Mouse (Mus musculus) testis, adult 2 months (tissue): ENCODE measurements around the gene Aacs. TPM values are rescaled to one million over a fixed set of nuclear protein-coding genes. Genes with fewer than 3 reads are reported as not detected.

Experiments used
- H3K27ac ChIP-seq: fragments of 200-500 bp; 2 replicates; pipeline ENCODE4 v1.5.1; 2012; ENCODE audit warnings: low read depth, low read length; ENCODE audit not compliant: control insufficient read depth, insufficient read depth
- H3K27me3 ChIP-seq: fragments of 200-500 bp; 2 replicates; pipeline ENCODE4 v1.6.1; 2012; ENCODE audit warnings: mild to moderate bottlenecking, low read length, moderate library complexity; ENCODE audit not compliant: control insufficient read depth, insufficient read depth
- H3K36me3 ChIP-seq: fragments of 200-500 bp; 2 replicates; pipeline ENCODE4 v1.6.1; 2012; ENCODE audit warnings: mild to moderate bottlenecking, low read length; ENCODE audit not compliant: control insufficient read depth, insufficient read depth
- H3K4me1 ChIP-seq: fragments of 200-500 bp; 2 replicates; pipeline ENCODE4 v1.6.1; 2012; ENCODE audit warnings: low read length; ENCODE audit not compliant: control insufficient read depth, insufficient read depth
- H3K4me3 ChIP-seq: fragments of 200-500 bp; 2 replicates; pipeline ENCODE4 v1.5.1; 2012; ENCODE audit warnings: low read depth, mild to moderate bottlenecking, low read length, moderate library complexity, mixed read lengths; ENCODE audit not compliant: control insufficient read depth
- CTCF ChIP-seq: fragments of 200-500 bp; IDR thresholded peaks from 2 replicates; pipeline ENCODE4 v1.5.1; 2012; ENCODE audit warnings: low read depth, mild to moderate bottlenecking, inconsistent platforms, low read length, moderate library complexity; ENCODE audit not compliant: control insufficient read depth, insufficient read depth, insufficient replicate concordance
- POLR2A ChIP-seq: fragments of 200-500 bp; IDR thresholded peaks from 2 replicates; pipeline ENCODE4 v1.6.1; 2012; ENCODE audit warnings: low read depth, mild to moderate bottlenecking, inconsistent platforms, low read length, moderate library complexity; ENCODE audit not compliant: control insufficient read depth
- polyA plus RNA-seq: library from polyadenylated mRNA; depleted of rRNA; stranded (reverse); fragments of >200 nt; gene quantifications from 2 replicates; pipeline ENCODE4 v1.2.3, GENCODE M21; 2012

The Aacs gene
- polyA plus RNA-seq, 1 experiment = 90.7 TPM

GRCm38 (mm10) chr5:125533225-125533900 lies 57.7 kb downstream of the Aacs start:
- Histone ChIP-seq H3K27ac (no peak overlapping the region), H3K4me1 (peaks cover 6% of the 10 kb centered on the region), H3K4me3 (no peak overlapping the region), H3K36me3 (no peaks in the 10 kb centered on the region), H3K27me3 (peaks cover 6% of the 10 kb centered on the region)
- no peak for TF ChIP-seq CTCF

GRCm38 (mm10) chr5:125534168-125534610 lies 58.6 kb downstream of the Aacs start:
- Histone ChIP-seq H3K36me3 (no peaks in the 10 kb centered on the region), H3K27ac (no peak overlapping the region), H3K4me3 (no peak overlapping the region), H3K4me1 (peaks cover 6% of the 10 kb centered on the region), H3K27me3 (peaks cover 6% of the 10 kb centered on the region)
- TF ChIP-seq CTCF = no peak
- TF ChIP-seq POLR2A = no peak

DNA sequence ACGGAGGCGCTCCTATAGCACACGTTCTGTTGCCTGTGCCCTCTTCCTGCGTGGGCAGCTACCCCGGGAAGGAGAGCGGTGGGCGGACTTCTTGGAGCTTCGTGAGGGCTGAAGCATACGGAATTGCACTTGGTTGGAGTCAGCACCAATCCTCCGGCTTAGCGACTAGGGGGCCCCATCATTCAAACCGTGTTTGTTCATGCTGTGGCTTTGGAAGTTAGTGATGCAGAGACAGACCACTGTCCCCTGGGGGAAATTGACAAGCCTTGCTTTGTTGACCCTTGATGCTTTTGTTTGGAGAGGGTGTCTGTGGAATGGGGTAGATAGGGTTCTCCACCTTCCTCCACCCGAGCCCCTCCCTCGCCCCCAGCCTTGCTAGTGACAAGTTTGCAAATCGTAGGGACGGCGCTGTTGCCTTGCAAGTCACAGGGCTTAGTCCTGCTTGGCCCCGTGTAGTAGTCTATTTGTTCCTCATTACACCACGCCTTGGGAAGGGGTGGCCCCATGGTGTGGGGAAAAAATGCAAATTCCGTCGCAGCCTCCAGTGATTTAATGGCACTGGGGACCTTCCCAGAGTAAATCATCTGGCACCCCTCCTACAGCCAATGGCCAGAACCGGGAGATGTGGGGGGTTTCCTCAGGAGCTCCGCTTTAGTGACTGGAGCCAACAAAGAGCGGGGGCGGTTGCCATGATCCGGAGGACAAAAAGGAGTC lies 59.2 kb downstream of the Aacs start:
- no peak overlapping the region for H3K27ac ChIP-seq
- H3K27me3 ChIP-seq = peaks cover 6% of the 10 kb centered on the region
- H3K36me3 ChIP-seq = no peaks in the 10 kb centered on the region
- H3K4me3 ChIP-seq = no peak overlapping the region
- no peak for TF ChIP-seq POLR2A
- no peak for TF ChIP-seq CTCF
- H3K4me1 ChIP-seq = peaks cover 6% of the 10 kb centered on the region

DNA sequence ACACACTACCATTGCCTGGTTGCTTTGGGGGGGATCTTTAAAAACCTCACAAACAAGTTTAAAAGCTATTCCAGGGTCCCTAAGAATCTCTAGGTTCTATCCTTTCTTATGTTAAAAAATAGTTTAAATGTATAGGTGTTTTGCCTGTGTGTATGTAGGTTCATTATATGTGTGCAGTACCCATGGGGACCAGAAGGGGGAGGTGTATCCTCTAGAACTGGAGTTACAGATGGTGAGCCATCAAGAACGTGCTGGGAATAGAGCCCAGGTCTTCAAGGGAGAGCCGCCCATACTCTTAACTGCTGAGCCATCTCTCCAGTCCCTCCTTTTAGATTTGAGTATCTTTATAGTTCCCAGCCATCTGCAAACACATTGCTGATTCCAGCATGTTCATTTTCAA lies 69.5 kb downstream of the Aacs start:
- Histone ChIP-seq H3K27me3 (no peaks in the 10 kb centered on the region), H3K36me3 (no peaks in the 10 kb centered on the region), H3K4me1 (peaks cover 4% of the 10 kb centered on the region; the same call in 1 of the 2 replicates), H3K4me3 (no peak overlapping the region), H3K27ac (no peak overlapping the region)
- TF ChIP-seq CTCF (peak; percentile 32; the same call in 1 of the 2 replicates), POLR2A (no peak)

- Histone ChIP-seq H3K4me3 (no peak overlapping the region; the same call in 1 of the 2 replicates), H3K36me3 (no peaks in the 10 kb centered on the region), H3K27me3 (no peaks in the 10 kb centered on the region), H3K27ac (no peak overlapping the region), H3K4me1 (peaks cover 4% of the 10 kb centered on the region; the same call in 1 of the 2 replicates)
- no peak for TF ChIP-seq POLR2A
- TF ChIP-seq CTCF = no peak
Measured at GRCm38 (mm10) chr5:125546293-125546692, 70.7 kb downstream of the Aacs start.

DNA sequence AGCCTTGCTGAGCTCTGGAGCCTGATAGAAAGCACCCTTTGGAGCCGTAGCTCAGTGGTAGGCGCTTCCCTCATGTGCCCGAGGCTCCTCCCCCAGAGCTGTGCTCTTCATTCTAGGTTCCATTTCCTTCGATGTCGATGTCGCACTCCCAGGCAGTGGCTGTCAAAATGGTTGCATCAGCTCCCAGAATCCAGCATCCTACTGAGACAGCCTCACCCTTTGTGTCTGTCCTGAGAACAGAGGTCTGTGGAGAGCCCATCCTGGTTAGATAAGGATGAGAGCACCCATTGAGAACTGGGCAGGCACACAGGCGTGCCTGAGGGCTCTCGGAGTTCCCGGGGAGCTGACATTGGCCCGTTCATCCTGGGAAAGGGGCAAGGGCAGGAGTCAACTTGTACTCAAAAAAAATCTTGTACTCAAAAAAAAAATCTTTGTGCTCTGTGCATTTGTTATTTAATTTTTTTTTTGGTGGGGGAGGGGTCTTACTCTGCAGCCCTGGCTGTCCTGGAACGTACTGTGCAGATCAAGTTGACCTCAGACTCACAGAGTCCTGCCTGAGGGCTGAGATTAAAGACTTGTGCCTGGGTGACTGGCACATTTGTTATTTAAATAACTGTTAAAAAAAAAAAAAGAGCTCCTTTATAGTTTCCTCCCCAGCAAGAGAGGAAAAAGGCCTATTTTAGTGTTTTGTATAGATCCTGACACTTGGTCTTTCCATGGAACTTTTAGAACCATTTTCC lies 74.3 kb downstream of the Aacs start:
- Histone ChIP-seq H3K4me3 (no peak overlapping the region), H3K4me1 (peaks cover 4% of the 10 kb centered on the region; the same call in 1 of the 2 replicates)
- TF ChIP-seq CTCF (no peak), POLR2A (no peak)

GRCm38 (mm10) chr5:125555732-125556131 lies 80.1 kb downstream of the Aacs start:
- H3K36me3 ChIP-seq = no peaks in the 10 kb centered on the region
- H3K27me3 ChIP-seq = no peaks in the 10 kb centered on the region
- H3K27ac ChIP-seq = no peak overlapping the region
- no peaks in the 10 kb centered on the region for H3K4me1 ChIP-seq
- no peak overlapping the region for H3K4me3 ChIP-seq
- TF ChIP-seq CTCF (no peak), POLR2A (no peak)

More for the DNA sequence above, 74.3 kb downstream of the Aacs start:
- Histone ChIP-seq H3K27ac (no peak overlapping the region), H3K27me3 (no peaks in the 10 kb centered on the region), H3K36me3 (no peaks in the 10 kb centered on the region)
